Mouse (Mus musculus) lung, adult 10 weeks (tissue): ENCODE measurements around the gene Klhl22. TPM values are rescaled to one million over a fixed set of nuclear protein-coding genes. Genes with fewer than 3 reads are reported as not detected.

Experiments
- polyA plus RNA-seq: library from polyadenylated mRNA; stranded (reverse); fragments of 350-450 nt; fragmentation: Illumina TruSeq; extraction: RNeasy Lipid Tissue Mini Kit (QIAGEN cat#74804); gene quantifications from one replicate; pipeline ENCODE4 v1.2.3, GENCODE M21; 2014; ENCODE audit warnings: low read depth, low replicate concordance; ENCODE audit not compliant: insufficient read depth

Gene Klhl22
- 18.9 TPM for polyA plus RNA-seq

GRCm38 (mm10) chr16:17759344-17759773 lies at the start of gene Klhl22:
TSS of gene Klhl22 (plus strand) at chr16:17759618.

GRCm38 (mm10) chr16:17732841-17733340 lies 26.5 kb upstream of the Klhl22 start, which contains the start of gene Med15:
TSS of gene Med15 (minus strand) at chr16:17732891.

GRCm38 (mm10) chr16:17796971-17797811 lies 37.8 kb downstream of the Klhl22 start, which contains the start of gene Scarf2:
TSS of gene Scarf2 (plus strand) at chr16:17797282.

GRCm38 (mm10) chr16:17832821-17833220 lies 73.4 kb downstream of the Klhl22 start, which contains the start of gene B830017H08Rik:
TSS of gene B830017H08Rik (plus strand) at chr16:17833121.

GRCm38 (mm10) chr16:17838051-17838450 lies 78.6 kb downstream of the Klhl22 start, which contains the start of gene Car15:
TSS of gene Car15 (minus strand) at chr16:17838364.

Other genes with a start within 250 kb of the Klhl22 start
- gene Thap7, start 228.5 kb upstream of the Klhl22 start, polyA plus RNA-seq = 28.1 TPM
- gene Lrrc74b, start 198.4 kb upstream of the Klhl22 start, polyA plus RNA-seq = 5.4 TPM
- gene P2rx6, start 197.7 kb upstream of the Klhl22 start, polyA plus RNA-seq = 5.4 TPM
- gene Slc7a4, start 176.4 kb upstream of the Klhl22 start, polyA plus RNA-seq = 10.1 TPM
- gene Smpd4, start 140.3 kb upstream of the Klhl22 start, polyA plus RNA-seq = 7.3 TPM
- 5.2 TPM for gene Ccdc74a, start 113.1 kb upstream of the Klhl22 start, polyA plus RNA-seq
- gene Med15, start 26.7 kb upstream of the Klhl22 start, polyA plus RNA-seq = 16.6 TPM
- gene Scarf2, start 37.7 kb downstream of the Klhl22 start, polyA plus RNA-seq = 31.5 TPM
- not detected for gene B830017H08Rik, start 73.5 kb downstream of the Klhl22 start, polyA plus RNA-seq
- gene Car15, start 78.7 kb downstream of the Klhl22 start, polyA plus RNA-seq = 3.9 TPM
- 0.10 TPM for gene Gm20518, start 132.1 kb downstream of the Klhl22 start, polyA plus RNA-seq
- 0.06 TPM for gene Tssk1, start 134.6 kb downstream of the Klhl22 start, polyA plus RNA-seq
- gene Dgcr2, start 138.9 kb downstream of the Klhl22 start, polyA plus RNA-seq = 26.6 TPM
- not detected for gene Tssk2, start 139.0 kb downstream of the Klhl22 start, polyA plus RNA-seq
- 10.9 TPM for gene Ess2, start 151.7 kb downstream of the Klhl22 start, polyA plus RNA-seq
- gene Gsc2, start 155.4 kb downstream of the Klhl22 start, polyA plus RNA-seq = not detected
- 56.6 TPM for gene Slc25a1, start 168.6 kb downstream of the Klhl22 start, polyA plus RNA-seq
- not detected for gene Vpreb2, start 220.8 kb downstream of the Klhl22 start, polyA plus RNA-seq